Mouse (Mus musculus) kidney, adult 10 weeks (tissue): ENCODE data around the gene Mgat4d. TPM values are rescaled to one million over a fixed set of nuclear protein-coding genes. Genes with fewer than 3 reads are reported as not detected.

Source experiments
- polyA plus RNA-seq: library from polyadenylated mRNA; stranded (reverse); fragments of 350-450 nt; fragmentation: Illumina TruSeq; extraction: RNeasy Lipid Tissue Mini Kit (QIAGEN cat#74804); gene quantifications from one replicate; pipeline ENCODE4 v1.2.3, GENCODE M21; 2014; ENCODE audit warnings: low read depth, low replicate concordance

The Mgat4d gene
- not detected for polyA plus RNA-seq

DNA sequence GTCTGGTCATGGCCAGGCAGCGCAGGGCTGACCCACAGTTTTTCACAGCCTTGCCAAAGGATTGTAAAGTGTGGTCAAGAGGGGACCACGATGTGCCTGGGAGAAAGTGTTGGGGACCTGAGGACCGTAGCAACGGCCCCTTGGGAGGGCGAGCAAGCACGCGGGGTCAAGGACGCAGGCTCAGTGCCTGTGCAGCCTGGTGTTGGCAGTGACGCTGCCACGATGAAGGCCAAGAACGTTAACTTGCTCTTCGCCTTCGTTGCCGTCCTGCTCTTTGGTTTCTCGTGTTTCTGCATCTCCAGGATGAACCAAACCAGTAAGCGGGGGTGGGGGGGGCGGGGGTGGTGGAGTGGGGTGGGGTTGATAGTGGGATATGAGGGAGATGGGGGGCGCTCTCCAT, at the start of gene Mgat4d:
Gene Mgat4d (plus strand): TSS at position 209 of the 400 bp plus-strand sequence.

DNA sequence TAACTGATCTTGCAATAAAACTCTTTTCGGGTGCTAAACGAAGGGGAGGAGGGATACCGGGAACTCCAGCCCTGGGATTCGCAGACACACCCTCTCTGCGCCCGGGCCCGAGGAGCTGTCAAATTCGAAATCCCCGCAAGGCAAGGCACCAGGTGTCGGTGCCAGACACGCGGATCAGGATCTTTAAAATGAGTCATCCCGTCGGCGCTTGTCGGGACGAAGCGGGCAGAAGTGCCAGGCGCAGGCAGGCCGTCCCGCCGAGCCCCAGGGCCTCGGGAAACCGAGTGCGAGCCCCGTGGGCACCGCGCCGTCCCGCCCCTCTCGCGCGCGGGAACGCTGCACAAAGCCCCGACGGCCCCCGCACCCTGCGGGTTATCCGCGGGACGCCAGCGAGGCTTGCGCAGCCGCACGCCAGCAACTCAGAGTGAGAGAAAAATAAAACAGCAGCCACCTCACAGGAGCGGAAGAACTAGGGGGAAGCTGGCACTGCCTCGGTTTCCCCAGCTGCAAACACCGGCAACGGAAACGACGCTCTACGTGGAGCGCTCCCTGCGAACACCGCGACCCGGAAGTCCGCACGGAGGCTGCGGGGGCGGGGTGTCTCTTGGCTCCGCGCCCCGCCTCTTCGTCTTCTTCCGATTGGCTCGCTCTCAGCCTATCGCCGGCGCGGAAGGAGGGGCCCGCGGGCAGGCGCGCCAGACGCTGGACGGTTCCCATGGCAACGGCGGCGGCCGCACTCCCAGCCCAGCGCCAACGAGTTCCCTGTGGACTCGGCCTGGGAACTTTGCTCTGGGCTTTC, 16.2 kb upstream of the Mgat4d start, which contains the start of gene Elmod2:
Gene Elmod2 (minus strand): TSS at position 588 of the 799 bp plus-strand sequence.

DNA sequence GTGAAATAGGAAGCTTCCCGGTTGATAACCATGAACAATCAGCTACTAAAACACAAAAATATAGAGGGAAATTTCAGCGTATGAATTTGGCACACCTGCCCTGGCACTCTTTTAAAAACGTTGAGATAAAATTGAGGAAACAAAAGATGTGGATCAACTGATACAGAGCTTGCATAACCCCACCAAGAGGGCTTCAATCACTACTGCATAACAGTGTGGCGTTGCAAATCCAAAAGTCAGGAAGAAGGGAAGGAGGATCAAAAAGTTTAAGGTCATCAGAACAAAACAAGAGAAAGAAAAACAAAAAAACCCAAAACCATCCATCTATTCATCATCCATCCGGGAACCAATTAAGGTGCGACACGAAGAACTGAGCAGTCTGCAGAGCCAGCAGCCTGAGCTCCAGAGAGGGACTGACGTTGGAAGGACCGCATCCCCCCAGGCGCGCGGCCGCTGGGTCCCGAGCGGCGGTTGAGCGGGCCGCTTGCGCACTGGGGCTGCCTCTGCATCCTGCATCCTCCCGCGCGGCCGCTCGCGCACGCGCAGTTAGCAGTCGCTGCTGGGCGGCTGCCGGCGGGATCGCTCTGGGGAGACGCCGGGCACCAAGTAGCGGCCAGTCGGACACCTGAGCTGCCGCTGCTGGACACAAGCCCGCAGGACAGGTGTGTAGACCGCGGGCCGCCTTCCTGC, 41.2 kb downstream of the Mgat4d start, which contains the start of gene Clgn:
Gene Clgn (plus strand): TSS at position 552 of the 690 bp plus-strand sequence.

Other genes starting within 250 kb of the Mgat4d start
- 3.7 TPM for gene Tbc1d9, start 183.1 kb upstream of the Mgat4d start, polyA plus RNA-seq
- gene Gm10645, start 182.3 kb upstream of the Mgat4d start, polyA plus RNA-seq, result not detected
- 3.1 TPM for gene Ucp1, start 58.1 kb upstream of the Mgat4d start, polyA plus RNA-seq
- gene Elmod2, start 16.0 kb upstream of the Mgat4d start, polyA plus RNA-seq, result 38.2 TPM
- 0.20 TPM for gene Clgn, start 41.4 kb downstream of the Mgat4d start, polyA plus RNA-seq
- 393 TPM for gene Scoc, start 109.9 kb downstream of the Mgat4d start, polyA plus RNA-seq
- not detected for gene Olfr370, start 187.3 kb downstream of the Mgat4d start, polyA plus RNA-seq
- 1.1 TPM for gene Ndufb7, start 218.2 kb downstream of the Mgat4d start, polyA plus RNA-seq